In the genomic region with DNA sequence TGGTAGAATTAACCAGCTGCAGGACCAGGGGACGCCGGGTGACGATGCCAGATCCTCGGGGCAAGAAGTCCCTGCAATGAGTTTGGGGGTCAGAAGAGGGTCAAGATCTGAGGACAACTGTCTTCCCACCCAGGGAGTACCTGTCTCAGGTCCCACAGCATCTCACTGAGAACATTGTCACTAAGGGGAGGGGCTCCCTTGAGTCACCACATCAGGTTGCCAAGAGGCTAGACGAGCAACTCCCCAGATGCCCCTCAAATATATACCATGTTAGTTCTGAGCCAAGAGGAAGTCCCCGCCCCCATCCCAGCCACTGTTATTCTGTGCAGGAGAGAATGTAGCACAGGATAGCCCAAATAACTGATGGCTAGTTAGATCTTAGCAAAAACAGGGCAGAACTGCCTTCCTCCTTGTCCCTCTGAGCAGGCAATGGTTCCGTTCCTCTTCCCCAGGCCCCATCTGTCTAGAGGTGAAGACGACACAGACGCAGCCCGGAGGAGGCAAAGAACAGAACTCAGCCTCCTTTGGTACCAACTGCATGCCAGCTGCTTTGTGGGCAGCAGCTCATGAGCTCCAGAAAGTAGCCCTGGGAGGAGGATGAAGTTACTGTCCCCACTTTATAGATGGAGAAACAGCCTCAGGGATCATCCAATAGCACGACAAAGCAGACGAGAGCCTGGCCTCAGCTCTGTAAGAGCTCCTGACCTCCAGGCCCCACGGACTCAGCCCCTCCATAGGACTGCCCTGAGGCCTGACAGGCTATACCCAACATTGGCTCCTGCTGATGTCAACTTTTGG, we compare ENCODE assay signal across 19 mouse cellular contexts. TPM values are rescaled to one million over a fixed set of nuclear protein-coding genes. Genes with fewer than 3 reads are reported as not detected.
DNase-seq lines count a peak whose midpoint lies in the region; ATAC-seq and TF ChIP-seq lines count a peak whose summit lies in the region.
"Had no signal": no experiment of that assay in that cellular context is flagged by ENCODE, and none has a peak within 500 bp of the region (broad histone marks: within the 10 kb centered on the region; RNA-seq: fewer than 3 reads in every experiment).

No protein-coding gene starts in this region.

- 66% methylated on average over 13 of the region's 13 CpGs for WGBS in olfactory bulb, adult 2 months

- no peak overlapping the region for H3K4me3 ChIP-seq in layer of hippocampus, adult 2 months
- H3K4me3 ChIP-seq in olfactory bulb, adult 2 months (ENCODE audit: insufficient read depth, low read depth, low read length) = no peak overlapping the region
- H3K4me3 ChIP-seq: heart, embryonic 12.5 days; hindbrain, embryonic 15.5 days; midbrain, embryonic 13.5 days had no signal

- DNase-seq in cerebellum, adult 9-10 months = peak; percentile 75
- DNase-seq in cerebellum, postnatal 14 days = no peak
- DNase-seq in layer of hippocampus, adult 2 months (ENCODE audit: low spot score in 2 of 2) = peak in 1 of 2 experiments; percentile 73
- no peak for DNase-seq in layer of hippocampus, postnatal 14 days (ENCODE audit: low spot score in 2 of 2)
- peak; percentile 83 for DNase-seq in right cerebral cortex, adult 18-20 months
- DNase-seq in right cerebral cortex, postnatal 4 days = no peak
- DNase-seq: adrenal gland, postnatal 10 days; B cell, adult 2 months; kidney, adult 11 months; kidney, postnatal 10 days; lung, adult 2 months; thymus, postnatal 25 days had no signal

- no peak for ATAC-seq in monocyte, adult 5-6 weeks (replicated peaks; ENCODE audit: insufficient number of reproducible peaks, low FRiP score, low TSS enrichment, poor library complexity, severe bottlenecking)
- ATAC-seq: midbrain, embryonic 13.5 days had no signal

- peaks cover 53% of the 10 kb centered on the region for H3K4me1 ChIP-seq in olfactory bulb, adult 2 months (ENCODE audit: control insufficient read depth, insufficient read depth, low read length)
- H3K4me1 ChIP-seq: heart, embryonic 12.5 days had no signal

- no peak for TF ChIP-seq POLR2A in olfactory bulb, adult 2 months (IDR thresholded peaks at IDR 0.05; ENCODE audit: insufficient read depth, low read depth, low read length)

- TF ChIP-seq CTCF in layer of hippocampus, adult 2 months (conservative IDR thresholded peaks at IDR 0.05) = no peak
- TF ChIP-seq CTCF in olfactory bulb, adult 2 months (IDR thresholded peaks at IDR 0.05; ENCODE audit: insufficient read depth, low read depth, low read length) = no peak

- H3K27ac ChIP-seq in layer of hippocampus, adult 2 months = peak overlapping the region; percentile 94
- H3K27ac ChIP-seq in olfactory bulb, adult 2 months (ENCODE audit: insufficient read depth, low read depth, low read length) = peak overlapping the region; percentile 97
- H3K27ac ChIP-seq: hindbrain, embryonic 15.5 days; midbrain, embryonic 13.5 days had no signal

RNA-seq across cellular contexts. Expression of a gene that starts 11.1 kb away (rescaled TPM):
- total RNA-seq in layer of hippocampus, adult 2 months (2021) = 10 to 100 TPM; 75.3 to 92.7 TPM
- total RNA-seq in layer of hippocampus, postnatal 14 days (2021) = 10 to 100 TPM; 67.3 to 69.5 TPM
- not detected in 2 replicates for polyA plus RNA-seq in olfactory bulb, adult 2 months (2012; ENCODE audit: insufficient read depth, insufficient read length, low replicate concordance, missing spikeins)
- total RNA-seq in monocyte, adult 5-6 weeks (2017) = 47.7 to 111 TPM (median 96.8 TPM) in 3 replicates

RNA-seq across cellular contexts. Expression of a gene that starts 12.1 kb away (rescaled TPM):
- total RNA-seq in layer of hippocampus, adult 2 months (2021) = 1,000 to 10,000 TPM; 1,274 to 1,381 TPM
- total RNA-seq in layer of hippocampus, postnatal 14 days (2021) = 1,000 to 10,000 TPM; 1,139 to 1,143 TPM
- polyA plus RNA-seq in olfactory bulb, adult 2 months (2012; ENCODE audit: insufficient read depth, insufficient read length, low replicate concordance, missing spikeins) = 153 TPM in 1 of 2 replicates, not detected in the other
- not detected in 3 replicates for total RNA-seq in monocyte, adult 5-6 weeks (2017)
- total RNA-seq: common myeloid progenitor, adult 5-6 weeks; granulocyte monocyte progenitor cell, adult 5-6 weeks had no signal

RNA-seq across cellular contexts. Expression of a gene that starts 40.7 kb away (rescaled TPM):
- total RNA-seq in layer of hippocampus, adult 2 months (2021) = 100 to 1,000 TPM; 160 to 170 TPM
- 100 to 1,000 TPM; 181 to 189 TPM for total RNA-seq in layer of hippocampus, postnatal 14 days (2021)
- not detected in 2 replicates for polyA plus RNA-seq in olfactory bulb, adult 2 months (2012; ENCODE audit: insufficient read depth, insufficient read length, low replicate concordance, missing spikeins)
- 9.7 to 24.0 TPM (median 21.3 TPM) in 3 replicates for total RNA-seq in monocyte, adult 5-6 weeks (2017)

RNA-seq across cellular contexts. Expression of a gene that starts 47.0 kb away (rescaled TPM):
- under 1 TPM in 1 of 2 experiments, not detected in 1; 0.69 TPM for total RNA-seq in layer of hippocampus, adult 2 months (2021)
- total RNA-seq in layer of hippocampus, postnatal 14 days (2021) = 1 to 10 TPM; 2.0 to 2.9 TPM
- not detected in 2 replicates for polyA plus RNA-seq in olfactory bulb, adult 2 months (2012; ENCODE audit: insufficient read depth, insufficient read length, low replicate concordance, missing spikeins)
- 1.6 TPM in 1 of 3 replicates, not detected in the others for total RNA-seq in monocyte, adult 5-6 weeks (2017)

RNA-seq across cellular contexts. Expression of a gene that starts 53.2 kb away (rescaled TPM):
- 100 to 1,000 TPM; 212 to 222 TPM for total RNA-seq in layer of hippocampus, adult 2 months (2021)
- total RNA-seq in layer of hippocampus, postnatal 14 days (2021) = 100 to 1,000 TPM; 210 to 223 TPM
- polyA plus RNA-seq in olfactory bulb, adult 2 months (2012; ENCODE audit: insufficient read depth, insufficient read length, low replicate concordance, missing spikeins) = not detected in 2 replicates
- total RNA-seq in monocyte, adult 5-6 weeks (2017) = 108 to 121 TPM (median 114 TPM) in 3 replicates

Comparison
In these comparisons a context has a peak if more than half of its experiments do, and no peak if none do; other contexts are left out.
1. DNase-seq: peak in cerebellum, adult 9-10 months (single experiment) and right cerebral cortex, adult 18-20 months (single experiment); none in cerebellum, postnatal 14 days (0 of 2), layer of hippocampus, postnatal 14 days (0 of 2) and right cerebral cortex, postnatal 4 days (single experiment).
2. RNA of a gene that starts 12.1 kb away (total RNA-seq): 1,274 to 1,381 TPM in layer of hippocampus, adult 2 months and 1,139 to 1,143 TPM in layer of hippocampus, postnatal 14 days; not detected in monocyte, adult 5-6 weeks; every median in the first group is over 1,000 times any median in the second.